Comparison of ENCODE assay signal across 8 mouse cellular contexts in the genomic region with DNA sequence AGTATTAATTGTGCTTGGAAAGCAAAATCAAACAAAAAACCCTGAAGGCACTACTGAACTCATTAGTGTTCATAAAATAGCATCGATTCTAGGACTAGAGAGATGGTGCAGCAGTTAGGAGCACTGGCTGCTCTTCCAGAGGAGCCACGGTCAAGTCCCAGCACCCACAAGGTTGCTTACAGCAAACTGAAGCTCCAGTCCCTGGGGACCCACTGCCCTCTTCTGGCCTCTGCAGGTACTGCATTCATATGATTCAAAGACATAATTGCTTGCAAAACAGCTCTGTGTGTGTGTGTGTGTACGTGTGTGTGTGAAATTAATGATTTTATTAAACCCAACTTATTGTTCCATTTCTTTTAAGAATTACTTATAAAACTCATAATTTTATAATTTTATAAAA.
A peak's percentile ranks its signal among the peaks of the same experiment; 100 is the strongest.
DNase-seq lines count a peak whose midpoint lies in the region; ATAC-seq and TF ChIP-seq lines count a peak whose summit lies in the region.
"Had no signal": no experiment of that assay in that cellular context is flagged by ENCODE, and none has a peak within 500 bp of the region (broad histone marks: within the 10 kb centered on the region; RNA-seq: fewer than 3 reads in every experiment).

No protein-coding gene starts in this region.

- no peaks in the 10 kb centered on the region for H3K27me3 ChIP-seq in kidney, embryonic 14.5 days (ENCODE audit: control insufficient read depth, insufficient read depth, low read length)
- H3K27me3 ChIP-seq in E14TG2a.4 (ENCODE audit: insufficient read depth, low read length), result no peaks in the 10 kb centered on the region
- H3K27me3 ChIP-seq: limb, embryonic 13.5 days had no signal

- ATAC-seq in kidney, embryonic 14.5 days (ENCODE audit: low FRiP score, low TSS enrichment), result no peak

- no peak overlapping the region for H3K4me2 ChIP-seq in kidney, embryonic 14.5 days (replicated peaks; ENCODE audit: low read depth, low read length)
- H3K4me2 ChIP-seq: limb, embryonic 13.5 days had no signal

- H3K4me3 ChIP-seq in kidney, embryonic 14.5 days (ENCODE audit: low read length), result no peak overlapping the region
- no peak overlapping the region for H3K4me3 ChIP-seq in E14TG2a.4 (replicated peaks; ENCODE audit: low read length)
- H3K4me3 ChIP-seq: limb, embryonic 13.5 days had no signal

- WGBS in kidney, embryonic 14.5 days, result 99% methylated on average over 3 of the region's 3 CpGs

- TF ChIP-seq CTCF in E14TG2a.4 (conservative IDR thresholded peaks at IDR 0.05; ENCODE audit: low read length), result peak; percentile 50

- H3K9ac ChIP-seq in kidney, embryonic 14.5 days (ENCODE audit: low read depth, low read length), result no peak overlapping the region
- H3K9ac ChIP-seq: limb, embryonic 13.5 days had no signal

- no peaks in the 10 kb centered on the region for H3K9me3 ChIP-seq in kidney, embryonic 14.5 days (ENCODE audit: control insufficient read depth, low read length)
- H3K9me3 ChIP-seq in E14TG2a.4 (ENCODE audit: low read length), result no peaks in the 10 kb centered on the region
- H3K9me3 ChIP-seq: limb, embryonic 13.5 days had no signal

- H3K4me1 ChIP-seq in kidney, embryonic 14.5 days (ENCODE audit: control insufficient read depth, insufficient read depth, low read length), result no peaks in the 10 kb centered on the region
- H3K4me1 ChIP-seq in E14TG2a.4 (replicated peaks; ENCODE audit: low read depth, low read length), result no peaks in the 10 kb centered on the region
- H3K4me1 ChIP-seq: limb, embryonic 13.5 days had no signal

- peaks cover 3% of the 10 kb centered on the region; the same call in 1 of the 2 replicates for H3K36me3 ChIP-seq in kidney, embryonic 14.5 days (ENCODE audit: control insufficient read depth, insufficient read depth, low read length)
- no peaks in the 10 kb centered on the region for H3K36me3 ChIP-seq in E14TG2a.4 (ENCODE audit: insufficient read depth, low read length)

- no peak overlapping the region for H3K27ac ChIP-seq in kidney, embryonic 14.5 days (ENCODE audit: low read depth, low read length)
- H3K27ac ChIP-seq: limb, embryonic 13.5 days had no signal

- DNase-seq in kidney, adult 9 months, result peak; percentile 36
- DNase-seq in WW6 (ENCODE audit: low read depth, low spot score), result peak; percentile 11
- DNase-seq in lung, postnatal 36 days, result peak; percentile 29
- DNase-seq in ovary, postnatal 36 days (ENCODE audit: low spot score), result no peak
- DNase-seq in ovary, postnatal 10 days (ENCODE audit: low spot score), result no peak

Comparison
In these comparisons a context has a peak if more than half of its experiments do, and no peak if none do; other contexts are left out.
1. DNase-seq: peak in kidney, adult 9 months (single experiment), WW6 (single experiment) and lung, postnatal 36 days (single experiment); none in ovary, postnatal 36 days (single experiment) and ovary, postnatal 10 days (single experiment).